ENCODE assay signal across 9 mouse cellular contexts in the genomic region with DNA sequence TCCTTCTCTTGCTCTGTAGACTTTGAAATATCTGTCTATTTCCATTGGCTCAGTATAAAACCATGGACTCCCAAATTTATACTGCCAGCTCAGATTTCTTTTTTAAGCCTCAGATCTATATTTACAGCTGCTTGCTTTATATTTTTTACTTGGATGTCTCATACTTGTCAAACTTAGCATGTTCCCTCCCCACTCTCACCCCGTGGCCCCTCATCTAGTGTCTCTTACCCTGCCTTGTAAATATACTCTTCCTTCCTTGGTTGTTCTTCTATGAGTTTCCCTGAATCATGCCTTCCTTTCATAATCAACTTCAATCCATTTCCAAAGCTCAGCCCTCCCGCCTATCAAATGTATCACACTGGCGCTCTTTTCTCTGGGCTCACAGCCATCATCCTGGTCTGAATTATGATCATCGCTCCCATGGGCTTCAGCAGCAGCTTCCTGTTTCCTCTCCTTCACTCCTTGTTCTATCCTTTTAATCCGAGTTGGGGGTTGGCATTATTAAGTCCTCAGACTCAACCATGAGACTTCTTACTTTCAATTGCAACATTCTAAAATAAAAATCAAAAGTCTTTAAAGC.
DNase-seq lines count a peak whose midpoint lies in the region; ATAC-seq and TF ChIP-seq lines count a peak whose summit lies in the region.
"Had no signal": no experiment of that assay in that cellular context is flagged by ENCODE, and none has a peak within 500 bp of the region (broad histone marks: within the 10 kb centered on the region; RNA-seq: fewer than 3 reads in every experiment).

No protein-coding gene starts in this region.

- no peaks in the 10 kb centered on the region for H3K4me1 ChIP-seq in limb, embryonic 13.5 days
- H3K4me1 ChIP-seq in limb, embryonic 10.5 days = no peaks in the 10 kb centered on the region

- ATAC-seq in limb, embryonic 13.5 days (ENCODE audit: low FRiP score, low read depth) = peak; percentile 32; the same call in 1 of the 2 replicates
- ATAC-seq in erythroid progenitor cell, adult 5-6 weeks (replicated peaks; ENCODE audit: low FRiP score, poor library complexity, severe bottlenecking) = no peak

- no peaks in the 10 kb centered on the region for H3K36me3 ChIP-seq in limb, embryonic 13.5 days
- H3K36me3 ChIP-seq in limb, embryonic 10.5 days = no peaks in the 10 kb centered on the region

- no peak overlapping the region for H3K4me2 ChIP-seq in limb, embryonic 13.5 days (replicated peaks)

- H3K27me3 ChIP-seq in limb, embryonic 13.5 days = no peaks in the 10 kb centered on the region
- H3K27me3 ChIP-seq in limb, embryonic 10.5 days (ENCODE audit: low read depth, poor library complexity, severe bottlenecking) = no peaks in the 10 kb centered on the region
- H3K27me3 ChIP-seq: megakaryocyte, embryonic 14.5 days had no signal

- WGBS in limb, embryonic 13.5 days = 65% methylated on average over 5 of the region's 5 CpGs
- 92% methylated on average over 5 of the region's 5 CpGs for WGBS in limb, embryonic 10.5 days

- H3K9ac ChIP-seq in limb, embryonic 13.5 days = no peak overlapping the region

- H3K9me3 ChIP-seq in limb, embryonic 13.5 days = no peaks in the 10 kb centered on the region
- no peaks in the 10 kb centered on the region for H3K9me3 ChIP-seq in limb, embryonic 10.5 days (replicated peaks)

- no peak overlapping the region for H3K4me3 ChIP-seq in limb, embryonic 13.5 days
- H3K4me3 ChIP-seq in limb, embryonic 10.5 days = no peak overlapping the region
- H3K4me3 ChIP-seq in gastrocnemius, adult 2 months = peak overlapping the region; percentile 9; the same call in 1 of the 2 replicates
- H3K4me3 ChIP-seq: megakaryocyte, embryonic 14.5 days had no signal

- TF ChIP-seq CTCF in gastrocnemius, adult 2 months (IDR thresholded peaks at IDR 0.05) = no peak

- intact Hi-C loops in gastrocnemius, adult 2 months (cut with DNase I) = no loop called here

- no peak for DNase-seq in limb, embryonic 10.5 days (ENCODE audit: low spot score)
- peak; percentile 44 for DNase-seq in gastrocnemius, adult 2 months
- DNase-seq in kidney, adult 9 months = peak; percentile 39
- DNase-seq in lung, postnatal 4 days = peak; percentile 15 to 37
- DNase-seq in cerebellum, postnatal 36 days = no peak
- DNase-seq: thymus, postnatal 4 days had no signal

- no peak overlapping the region for H3K27ac ChIP-seq in limb, embryonic 13.5 days
- H3K27ac ChIP-seq in limb, embryonic 10.5 days = no peak overlapping the region
- peak overlapping the region; percentile 20; the same call in 1 of the 2 replicates for H3K27ac ChIP-seq in gastrocnemius, adult 2 months

Comparison
In these comparisons a context has a peak if more than half of its experiments do, and no peak if none do; other contexts are left out.
1. DNase-seq: peak in gastrocnemius, adult 2 months (single experiment), kidney, adult 9 months (single experiment) and lung, postnatal 4 days (2 of 2); none in limb, embryonic 10.5 days (single experiment) and cerebellum, postnatal 36 days (0 of 2).